Mouse (Mus musculus) cerebellum, adult 11-12 months (tissue): ENCODE measurements around the gene Tpi1.

Source experiments
- DNase-seq: peaks from one replicate; pipeline ENCODE4 v3.0.0; 2022

Tpi1 gene

DNA sequence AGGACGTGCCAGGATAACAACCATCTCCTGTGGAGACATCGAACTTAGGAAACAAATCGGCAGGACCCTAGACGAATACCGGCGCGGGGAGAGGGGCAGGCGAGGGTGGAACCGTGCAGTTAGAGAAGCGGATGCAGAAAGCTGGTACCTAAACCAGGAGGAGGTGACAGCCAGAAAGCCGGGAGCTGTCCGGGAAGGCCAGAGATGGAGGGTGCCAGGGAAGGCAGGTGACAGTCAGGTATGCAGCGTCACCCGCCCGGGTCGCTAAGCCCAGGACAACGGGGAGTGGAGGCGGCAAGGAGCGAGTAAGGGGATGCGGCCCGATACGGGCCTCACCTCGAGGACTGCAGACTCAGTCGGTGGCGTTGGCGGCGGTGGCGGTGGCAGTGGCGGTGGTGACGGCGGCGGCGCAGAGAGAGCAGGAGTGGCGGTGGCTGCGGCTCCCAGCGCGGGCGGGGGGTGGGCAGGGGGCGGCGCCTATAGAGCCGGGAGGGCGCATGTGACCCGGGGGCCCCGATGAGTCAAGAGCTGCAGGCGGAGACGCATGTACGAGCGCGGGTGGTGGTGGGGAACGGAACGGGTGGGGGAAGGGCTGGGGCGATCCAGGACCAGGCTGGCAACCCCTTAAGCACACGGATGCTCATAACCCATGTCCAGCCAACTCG lies 44.9 kb downstream of the Tpi1 start, which contains the start of gene Eno2:
TSS of gene Eno2 (minus strand) at position 573 of the 665 bp plus-strand sequence.
- peak; percentile 86 for DNase-seq

DNA sequence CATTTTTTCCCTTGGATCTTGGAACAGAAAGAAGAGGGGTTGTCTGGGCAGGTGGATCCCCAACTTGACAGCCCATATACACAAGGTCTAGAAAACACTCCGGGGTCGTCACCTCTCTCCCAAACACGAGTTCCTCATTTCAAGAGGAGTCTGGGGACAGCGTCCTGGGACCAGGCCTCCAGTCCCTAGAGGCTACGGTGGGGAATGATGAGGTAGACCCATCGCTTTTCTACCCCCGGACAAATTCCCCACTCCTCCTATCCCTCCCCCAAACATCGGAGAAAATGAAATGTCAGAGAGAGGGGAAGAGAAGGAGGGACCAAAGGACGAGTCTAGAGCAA lies 45.4 kb downstream of the Tpi1 start:
- no peak for DNase-seq

GRCm38 (mm10) chr6:124767920-124768703 lies 46.0 kb downstream of the Tpi1 start:
- DNase-seq = peak; percentile 82

DNA sequence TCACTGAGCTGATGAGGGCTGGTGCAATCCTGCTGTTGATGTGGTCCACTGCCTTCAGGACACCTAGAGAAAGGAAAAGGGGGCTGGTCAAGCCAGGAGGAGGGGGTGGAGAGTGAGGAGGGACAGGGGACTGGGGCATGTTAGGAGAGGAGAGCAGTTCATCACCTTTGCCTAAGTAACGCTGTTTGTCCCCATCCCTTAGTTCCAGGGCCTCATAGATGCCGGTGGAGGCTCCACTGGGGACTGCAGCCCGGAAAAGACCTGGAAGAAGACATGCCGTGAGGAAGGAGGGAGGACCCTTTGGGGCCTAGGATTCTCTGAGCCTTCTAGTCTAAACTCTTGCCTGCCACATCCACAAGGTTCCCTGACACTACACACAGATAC lies 46.6 kb downstream of the Tpi1 start:
- peak; percentile 42 for DNase-seq

GRCm38 (mm10) chr6:124765951-124766350 lies 48.1 kb downstream of the Tpi1 start:
- DNase-seq = no peak
